Mouse (Mus musculus) embryonic facial prominence, embryonic 14.5 days (tissue): ENCODE measurements at regions not wholly inside any gene's neighbourhood (a gene's known extent, or its start where the extent isn't known, plus 50 kb on each side); places are given as distances from the start of the nearest gene placed in this dataset.

ENCODE experiments used
- ATAC-seq: fragments of 200-750 bp; cut with Nextera tagmentation; 2 replicates; pipeline ENCODE4 v1.8.0; 2017; ENCODE audit warnings: low read depth, moderate number of reproducible peaks, moderate TSS enrichment
- DNase-seq: peaks from one replicate; pipeline ENCODE4 v3.0.0-alpha.2; 2015; ENCODE audit warnings: low spot score
- H3K27ac ChIP-seq: fragments of 300-500 bp; sonication (generic); replicated peaks from 2 replicates; pipeline ENCODE4 v1.5.1; 2014; ENCODE audit warnings: low read depth, mild to moderate bottlenecking, low read length, moderate library complexity
- H3K27me3 ChIP-seq: fragments of 300-500 bp; sonication (generic); replicated peaks from 2 replicates; pipeline ENCODE4 v1.6.1; 2014; ENCODE audit warnings: low read length; ENCODE audit not compliant: control insufficient read depth, insufficient read depth
- H3K36me3 ChIP-seq: fragments of 300-500 bp; sonication (generic); 2 replicates; pipeline ENCODE4 v1.6.1; 2014; ENCODE audit warnings: low read length, mixed read lengths; ENCODE audit not compliant: control insufficient read depth, insufficient read depth
- H3K4me1 ChIP-seq: fragments of 300-500 bp; sonication (generic); 2 replicates; pipeline ENCODE4 v1.6.1; 2014; ENCODE audit warnings: antibody characterized with exemption, low read length; ENCODE audit not compliant: control insufficient read depth, insufficient read depth
- H3K4me2 ChIP-seq: fragments of 300-500 bp; sonication (generic); 2 replicates; pipeline ENCODE4 v1.6.1; 2014; ENCODE audit warnings: low read depth, mild to moderate bottlenecking, low read length, moderate library complexity, mixed read lengths
- H3K4me3 ChIP-seq: fragments of 300-500 bp; sonication (generic); 2 replicates; pipeline ENCODE4 v1.5.1; 2014; ENCODE audit warnings: low read depth, mild to moderate bottlenecking, low read length
- H3K9ac ChIP-seq: fragments of 300-500 bp; sonication (generic); 2 replicates; pipeline ENCODE4 v1.6.1; 2014; ENCODE audit warnings: low read depth, mild to moderate bottlenecking, low read length, moderate library complexity, mixed read lengths
- H3K9me3 ChIP-seq: fragments of 300-500 bp; sonication (generic); 2 replicates; pipeline ENCODE4 v1.6.1; 2016; ENCODE audit warnings: low read length; ENCODE audit not compliant: control insufficient read depth
- WGBS: fragments of 180-500 bp; shearing (Covaris S2); extraction: QIAGEN DNeasy Blood & Tissue Kit; methylation state at CpG from one replicate; pipeline ENCODE4 v1.1.7; 2014; 5-methylcytosine and 5-hydroxymethylcytosine counted together

DNA sequence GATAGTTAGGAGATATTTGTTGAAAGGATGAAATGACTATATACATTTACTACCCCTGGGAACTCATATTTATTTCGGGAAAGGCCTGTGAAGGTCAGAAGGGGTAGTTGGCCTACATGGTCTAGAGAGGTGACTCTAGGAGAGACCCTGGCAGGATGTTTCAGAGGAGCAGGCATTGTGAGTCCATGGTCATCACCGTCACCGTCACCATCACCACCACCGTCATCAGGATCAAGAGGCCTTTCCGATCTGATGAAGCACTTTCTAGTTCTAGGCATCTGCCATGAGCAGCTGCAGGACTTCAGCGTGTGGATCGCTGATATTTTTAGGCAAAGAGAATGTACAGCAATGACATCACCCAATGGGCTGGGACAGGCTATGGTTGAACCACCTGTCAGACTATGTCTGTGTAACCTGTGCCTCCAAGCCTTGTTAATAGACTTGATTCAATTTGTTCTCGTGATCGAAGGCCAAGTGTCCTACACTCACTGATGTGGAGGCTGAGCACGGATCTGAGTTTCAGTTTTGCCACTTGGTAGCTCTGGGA lies 50.4 kb upstream of the Neo1 start:
- Histone ChIP-seq H3K9me3 (no peaks in the 10 kb centered on the region), H3K27ac (no peak overlapping the region), H3K9ac (no peak overlapping the region), H3K4me3 (no peak overlapping the region), H3K4me2 (no peak overlapping the region), H3K36me3 (no peaks in the 10 kb centered on the region), H3K4me1 (peaks cover 10% of the 10 kb centered on the region; the same call in 1 of the 2 replicates), H3K27me3 (no peaks in the 10 kb centered on the region)
- WGBS = 82% methylated on average over 10 of the region's 10 CpGs
- ATAC-seq = no peak
- DNase-seq = no peak
